Mouse (Mus musculus) c-Kit-negative CD71-positive TER-119-positive erythroid progenitor cells, embryonic 14.5 days (primary cell): ENCODE results near the gene Lcat.

ENCODE experiments used
- DNase-seq: peaks from one replicate; pipeline ENCODE4 v3.0.0-alpha.2; 2013; ENCODE audit warnings: low read depth, low spot score

The Lcat gene

GRCm38 (mm10) chr8:105949350-105949749, 6.2 kb upstream of the Lcat start:
- no peak for DNase-seq

GRCm38 (mm10) chr8:105942542-105942941, 640 bp downstream of the Lcat start:
- DNase-seq = no peak

- no peak for DNase-seq
Observed at GRCm38 (mm10) chr8:105942026-105942425, 1.2 kb downstream of the Lcat start.

- no peak for DNase-seq
Observed at GRCm38 (mm10) chr8:105938306-105938669, 4.9 kb downstream of the Lcat start, which contains the start of gene Psmb10. Gene Psmb10 (minus strand): TSS chr8:105938444.

- no peak for DNase-seq
Observed at GRCm38 (mm10) chr8:105937496-105938305, 5.5 kb downstream of the Lcat start.

- peak; percentile 74 for DNase-seq
Observed at GRCm38 (mm10) chr8:105936866-105937475, 6.2 kb downstream of the Lcat start.

GRCm38 (mm10) chr8:105935863-105936603, 7.1 kb downstream of the Lcat start:
- DNase-seq = no peak

- DNase-seq = no peak
Observed at GRCm38 (mm10) chr8:105935105-105935504, 8.1 kb downstream of the Lcat start.

- DNase-seq = no peak
Observed at GRCm38 (mm10) chr8:105933762-105934161, 9.4 kb downstream of the Lcat start, which contains the start of gene Ctrl. Gene Ctrl (minus strand): TSS chr8:105933862.

- no peak for DNase-seq
Observed at GRCm38 (mm10) chr8:105932525-105932924, 10.7 kb downstream of the Lcat start.

GRCm38 (mm10) chr8:105931271-105931670, 11.9 kb downstream of the Lcat start:
- DNase-seq = no peak

- DNase-seq = peak; percentile 58
Observed at GRCm38 (mm10) chr8:105930602-105931001, 12.6 kb downstream of the Lcat start.

GRCm38 (mm10) chr8:105925123-105925522, 18.1 kb downstream of the Lcat start:
- DNase-seq = no peak

GRCm38 (mm10) chr8:105919390-105919789, 23.8 kb downstream of the Lcat start:
- DNase-seq = no peak

- peak; percentile 31 for DNase-seq
Observed at GRCm38 (mm10) chr8:105900941-105901616, 42.1 kb downstream of the Lcat start.

- peak; percentile 80 for DNase-seq
Observed at GRCm38 (mm10) chr8:105900180-105900940, 42.8 kb downstream of the Lcat start, which contains the start of gene Pskh1. Gene Pskh1 (plus strand): TSS chr8:105900441.

- no peak for DNase-seq
Observed at GRCm38 (mm10) chr8:105897801-105898480, 45.2 kb downstream of the Lcat start.

- no peak for DNase-seq
Observed at GRCm38 (mm10) chr8:105893339-105893738, 49.8 kb downstream of the Lcat start, which contains the start of gene Nrn1l. Gene Nrn1l (plus strand): TSS chr8:105893567.

- no peak for DNase-seq
Observed at GRCm38 (mm10) chr8:105892432-105892831, 50.8 kb downstream of the Lcat start.

- DNase-seq = no peak
Observed at GRCm38 (mm10) chr8:105890870-105891269, 52.3 kb downstream of the Lcat start.
